Comparison of ENCODE assay signal across 36 mouse cellular contexts in the genomic region with DNA sequence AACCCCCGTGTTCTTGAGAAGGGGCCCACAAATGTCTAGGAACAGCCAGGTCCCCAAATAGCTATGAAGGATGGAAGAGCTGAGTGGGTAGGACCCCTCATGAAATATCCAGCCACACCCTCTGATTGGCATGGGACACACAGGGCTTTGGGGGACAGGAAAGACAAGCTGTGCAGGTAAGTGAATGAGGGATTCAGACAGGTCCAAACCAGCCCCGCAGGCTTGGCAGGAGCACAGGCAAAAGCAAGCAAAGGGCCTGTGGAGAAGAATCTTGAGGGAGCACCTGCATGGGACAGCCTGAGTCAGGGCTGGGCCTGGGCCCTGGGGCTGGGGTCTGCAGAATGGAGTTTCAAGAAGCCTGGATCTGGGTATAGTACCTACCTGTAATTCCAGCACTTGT. TPM values are rescaled to one million over a fixed set of nuclear protein-coding genes. Genes with fewer than 3 reads are reported as not detected.
DNase-seq lines count a peak whose midpoint lies in the region; ATAC-seq and TF ChIP-seq lines count a peak whose summit lies in the region.
"Had no signal": no experiment of that assay in that cellular context is flagged by ENCODE, and none has a peak within 500 bp of the region (broad histone marks: within the 10 kb centered on the region; RNA-seq: fewer than 3 reads in every experiment).

No protein-coding gene starts in this region.

- no peaks in the 10 kb centered on the region for H3K9me3 ChIP-seq in midbrain, embryonic 11.5 days (ENCODE audit: control insufficient read depth, low read length)
- no peaks in the 10 kb centered on the region for H3K9me3 ChIP-seq in midbrain, postnatal 0 days (ENCODE audit: low read length)
- no peaks in the 10 kb centered on the region for H3K9me3 ChIP-seq in embryonic facial prominence, embryonic 15.5 days (replicated peaks)
- no peaks in the 10 kb centered on the region for H3K9me3 ChIP-seq in stomach, embryonic 14.5 days (ENCODE audit: control insufficient read depth, low read depth, low read length)
- H3K9me3 ChIP-seq: forebrain, embryonic 13.5 days; hindbrain, embryonic 13.5 days; liver, embryonic 13.5 days; neural tube, embryonic 15.5 days had no signal

- H3K4me1 ChIP-seq in midbrain, embryonic 11.5 days (ENCODE audit: control insufficient read depth, insufficient read depth, low read length), result no peaks in the 10 kb centered on the region
- no peaks in the 10 kb centered on the region for H3K4me1 ChIP-seq in midbrain, postnatal 0 days (ENCODE audit: insufficient read depth, low read length)
- peaks cover 13% of the 10 kb centered on the region; the same call in 1 of the 2 replicates for H3K4me1 ChIP-seq in embryonic facial prominence, embryonic 15.5 days
- no peaks in the 10 kb centered on the region for H3K4me1 ChIP-seq in stomach, embryonic 14.5 days (ENCODE audit: control insufficient read depth, insufficient read depth, low read length)
- H3K4me1 ChIP-seq in lung, adult 2 months (ENCODE audit: control insufficient read depth, insufficient read depth, low read length), result peaks cover 5% of the 10 kb centered on the region; the same call in 1 of the 2 replicates
- H3K4me1 ChIP-seq: forebrain, embryonic 13.5 days; hindbrain, embryonic 13.5 days; neural tube, embryonic 15.5 days had no signal

- TF ChIP-seq POLR2A in lung, adult 2 months (IDR thresholded peaks at IDR 0.05; ENCODE audit: borderline replicate concordance, extremely low read depth, low read depth, low read length), result no peak

- no peaks in the 10 kb centered on the region for H3K27me3 ChIP-seq in midbrain, embryonic 11.5 days (ENCODE audit: control insufficient read depth, insufficient read depth, low read length)
- no peaks in the 10 kb centered on the region for H3K27me3 ChIP-seq in midbrain, postnatal 0 days (ENCODE audit: insufficient read depth, low read length)
- H3K27me3 ChIP-seq in embryonic facial prominence, embryonic 15.5 days, result no peaks in the 10 kb centered on the region
- no peaks in the 10 kb centered on the region for H3K27me3 ChIP-seq in stomach, embryonic 14.5 days (ENCODE audit: control insufficient read depth, insufficient read depth, low read length)
- H3K27me3 ChIP-seq: forebrain, embryonic 13.5 days; hindbrain, embryonic 13.5 days; neural tube, embryonic 15.5 days had no signal

- DNase-seq in midbrain, embryonic 11.5 days (ENCODE audit: low spot score, missing footprints), result peak; percentile 4
- DNase-seq in midbrain, postnatal 0 days (ENCODE audit: low spot score), result no peak
- peak; percentile 62 to 68 for DNase-seq in urinary bladder, postnatal 36 days (ENCODE audit: low spot score in 2 of 2)
- DNase-seq in lung, adult 2 months, result no peak
- no peak for DNase-seq in thymus, adult 18-20 months
- DNase-seq: adrenal gland, postnatal 25 days; B cell, adult 2 months; cerebellum, adult 11-12 months; cerebellum, adult 9-11 months; gastrocnemius, postnatal 25 days; heart, adult 18-20 months; heart, postnatal 4 days; kidney, adult 9 months; kidney, postnatal 10 days; liver, embryonic 13.5 days; lung, adult 18-20 months; lung, postnatal 10 days; midbrain, embryonic 14.5 days; retina, postnatal 1 day; right cerebral cortex, postnatal 14 days had no signal

- H3K4me2 ChIP-seq in midbrain, embryonic 11.5 days, result no peak overlapping the region
- H3K4me2 ChIP-seq in midbrain, postnatal 0 days (ENCODE audit: low read depth, low read length, poor library complexity, severe bottlenecking), result no peak overlapping the region
- H3K4me2 ChIP-seq in embryonic facial prominence, embryonic 15.5 days (replicated peaks), result no peak overlapping the region
- H3K4me2 ChIP-seq in stomach, embryonic 14.5 days (replicated peaks; ENCODE audit: low read depth, low read length), result no peak overlapping the region
- H3K4me2 ChIP-seq: forebrain, embryonic 13.5 days; heart, embryonic 11.5 days; hindbrain, embryonic 13.5 days; liver, embryonic 13.5 days; neural tube, embryonic 15.5 days had no signal

- H3K4me3 ChIP-seq in midbrain, embryonic 11.5 days (ENCODE audit: low read depth, low read length), result no peak overlapping the region
- no peak overlapping the region for H3K4me3 ChIP-seq in midbrain, postnatal 0 days (ENCODE audit: low read depth, low read length)
- no peak overlapping the region for H3K4me3 ChIP-seq in embryonic facial prominence, embryonic 15.5 days (replicated peaks)
- H3K4me3 ChIP-seq in stomach, embryonic 14.5 days (ENCODE audit: low read depth, low read length), result no peak overlapping the region
- H3K4me3 ChIP-seq in lung, adult 2 months (replicated peaks; ENCODE audit: extremely low read depth, low read depth, low read length), result no peak overlapping the region
- H3K4me3 ChIP-seq: erythroblast, embryonic 14.5 days; forebrain, embryonic 13.5 days; hindbrain, embryonic 13.5 days; left cerebral cortex, adult 2 months; liver, embryonic 13.5 days; neural tube, embryonic 15.5 days had no signal

- no peak for TF ChIP-seq CTCF in midbrain, postnatal 0 days (IDR thresholded peaks at IDR 0.05)
- TF ChIP-seq CTCF in lung, adult 2 months (IDR thresholded peaks at IDR 0.05; ENCODE audit: insufficient read depth, low read length), result no peak

- H3K9ac ChIP-seq in midbrain, embryonic 11.5 days (ENCODE audit: low read length), result no peak overlapping the region
- no peak overlapping the region for H3K9ac ChIP-seq in midbrain, postnatal 0 days (replicated peaks; ENCODE audit: low read length, poor library complexity, severe bottlenecking)
- H3K9ac ChIP-seq in embryonic facial prominence, embryonic 15.5 days, result no peak overlapping the region
- no peak overlapping the region for H3K9ac ChIP-seq in stomach, embryonic 14.5 days (replicated peaks; ENCODE audit: low read depth, low read length)
- H3K9ac ChIP-seq: forebrain, embryonic 13.5 days; hindbrain, embryonic 13.5 days; liver, embryonic 13.5 days; neural tube, embryonic 15.5 days had no signal

- 86% methylated on average over 2 of the region's 2 CpGs for WGBS in midbrain, embryonic 11.5 days
- 81% methylated on average over 2 of the region's 2 CpGs for WGBS in midbrain, postnatal 0 days
- 66% methylated on average over 2 of the region's 2 CpGs for WGBS in embryonic facial prominence, embryonic 15.5 days
- WGBS in stomach, embryonic 14.5 days, result 62% methylated on average over 2 of the region's 2 CpGs
- WGBS in lung, adult 2 months, result 57% methylated on average over 2 of the region's 2 CpGs

- no peak overlapping the region for H3K27ac ChIP-seq in midbrain, embryonic 11.5 days (ENCODE audit: low read depth, low read length)
- H3K27ac ChIP-seq in midbrain, postnatal 0 days (ENCODE audit: low read depth, low read length), result no peak overlapping the region
- H3K27ac ChIP-seq in embryonic facial prominence, embryonic 15.5 days (replicated peaks), result peak overlapping the region; percentile 71
- peak overlapping the region; percentile 56; the same call in 1 of the 2 replicates for H3K27ac ChIP-seq in stomach, embryonic 14.5 days (ENCODE audit: low read length)
- H3K27ac ChIP-seq: forebrain, embryonic 13.5 days; hindbrain, embryonic 13.5 days; left cerebral cortex, adult 2 months; liver, embryonic 13.5 days; macrophage; neural tube, embryonic 15.5 days had no signal

- no peak for ATAC-seq in midbrain, embryonic 11.5 days (ENCODE audit: low FRiP score)
- ATAC-seq in midbrain, postnatal 0 days (ENCODE audit: low FRiP score), result no peak
- no peak for ATAC-seq in embryonic facial prominence, embryonic 15.5 days (ENCODE audit: insufficient number of reproducible peaks, low FRiP score, low TSS enrichment, low read depth)
- no peak for ATAC-seq in stomach, embryonic 14.5 days (ENCODE audit: insufficient number of reproducible peaks, insufficient read depth, low FRiP score, low read depth)
- ATAC-seq: forebrain, embryonic 13.5 days; intestine, postnatal 0 days had no signal

- no peaks in the 10 kb centered on the region for H3K36me3 ChIP-seq in midbrain, embryonic 11.5 days (ENCODE audit: control insufficient read depth, insufficient read depth, low read length)
- H3K36me3 ChIP-seq in midbrain, postnatal 0 days (ENCODE audit: insufficient read depth, low read length), result no peaks in the 10 kb centered on the region
- no peaks in the 10 kb centered on the region for H3K36me3 ChIP-seq in embryonic facial prominence, embryonic 15.5 days
- no peaks in the 10 kb centered on the region for H3K36me3 ChIP-seq in stomach, embryonic 14.5 days (ENCODE audit: control insufficient read depth, insufficient read depth, low read length)
- H3K36me3 ChIP-seq: hindbrain, embryonic 13.5 days; liver, embryonic 13.5 days; neural tube, embryonic 15.5 days had no signal

RNA-seq across cellular contexts. Expression of gene Sppl3, which starts 10.4 kb away (rescaled TPM):
- polyA plus RNA-seq in midbrain, embryonic 11.5 days (2014; fragmentation: Nextera tagmentation; extraction: Ambion mirVana), result 21.7 and 23.6 TPM in 2 replicates
- total RNA-seq in midbrain, postnatal 0 days (2014; rRNA removed), result 153 TPM in 2 replicates
- polyA plus RNA-seq in midbrain, postnatal 0 days (2015; fragmentation: Nextera tagmentation; extraction: Ambion mirVana), result 34.9 and 37.1 TPM in 2 replicates
- polyA plus RNA-seq in embryonic facial prominence, embryonic 15.5 days (2015; fragmentation: Nextera tagmentation; extraction: Ambion mirVana), result 20.9 and 24.9 TPM in 2 replicates
- polyA plus RNA-seq in stomach, embryonic 14.5 days (2014; fragmentation: Nextera tagmentation; extraction: Ambion mirVana), result 27.6 and 27.7 TPM in 2 replicates
- polyA plus RNA-seq in lung, adult 2 months (2012; rRNA removed), result 85.1 and 107 TPM in 2 replicates

RNA-seq across cellular contexts. Expression of gene Hnf1a, which starts 29.6 kb away (rescaled TPM):
- polyA plus RNA-seq in midbrain, embryonic 11.5 days (2014; fragmentation: Nextera tagmentation; extraction: Ambion mirVana), result not detected in 2 replicates
- total RNA-seq in midbrain, postnatal 0 days (2014; rRNA removed), result not detected in 2 replicates
- polyA plus RNA-seq in midbrain, postnatal 0 days (2015; fragmentation: Nextera tagmentation; extraction: Ambion mirVana), result 0.05 and 0.06 TPM in 2 replicates
- 0.07 TPM in 1 of 2 replicates, not detected in the other for polyA plus RNA-seq in embryonic facial prominence, embryonic 15.5 days (2015; fragmentation: Nextera tagmentation; extraction: Ambion mirVana)
- 7.1 and 7.7 TPM in 2 replicates for polyA plus RNA-seq in stomach, embryonic 14.5 days (2014; fragmentation: Nextera tagmentation; extraction: Ambion mirVana)
- 0.08 TPM in 1 of 2 replicates, not detected in the other for polyA plus RNA-seq in lung, adult 2 months (2012; rRNA removed)
- total RNA-seq: adrenal gland, adult 18-20 months; adrenal gland, postnatal 25 days; common myeloid progenitor, adult 5-6 weeks; gastrocnemius, adult 18-20 months; gastrocnemius, postnatal 25 days; heart, adult 18-20 months; heart, postnatal 4 days; layer of hippocampus, postnatal 10 days; left cerebral cortex, adult 2 months; left cerebral cortex, postnatal 25 days; megakaryocyte-erythroid progenitor cell, adult 5-6 weeks had no signal
- polyA plus RNA-seq: heart, embryonic 11.5 days; hindbrain, embryonic 13.5 days; macrophage; midbrain, embryonic 14.5 days had no signal

RNA-seq across cellular contexts. Expression of gene 2210016L21Rik, which starts 58.5 kb away (rescaled TPM):
- 43.5 and 46.3 TPM in 2 replicates for polyA plus RNA-seq in midbrain, embryonic 11.5 days (2014; fragmentation: Nextera tagmentation; extraction: Ambion mirVana)
- total RNA-seq in midbrain, postnatal 0 days (2014; rRNA removed), result 62.9 and 71.3 TPM in 2 replicates
- 189 and 225 TPM in 2 replicates for polyA plus RNA-seq in midbrain, postnatal 0 days (2015; fragmentation: Nextera tagmentation; extraction: Ambion mirVana)
- polyA plus RNA-seq in embryonic facial prominence, embryonic 15.5 days (2015; fragmentation: Nextera tagmentation; extraction: Ambion mirVana), result 61.8 and 69.0 TPM in 2 replicates
- 51.8 and 54.6 TPM in 2 replicates for polyA plus RNA-seq in stomach, embryonic 14.5 days (2014; fragmentation: Nextera tagmentation; extraction: Ambion mirVana)
- 15.9 and 16.6 TPM in 2 replicates for polyA plus RNA-seq in lung, adult 2 months (2012; rRNA removed)

Comparison
In these comparisons a context has a peak if more than half of its experiments do, and no peak if none do; other contexts are left out.
1. DNase-seq: peak in midbrain, embryonic 11.5 days (single experiment) and urinary bladder, postnatal 36 days (2 of 2); none in midbrain, postnatal 0 days (single experiment), lung, adult 2 months (single experiment) and thymus, adult 18-20 months (0 of 2).
2. H3K27ac ChIP-seq: peak in embryonic facial prominence, embryonic 15.5 days (single experiment) and stomach, embryonic 14.5 days (single experiment); none in midbrain, embryonic 11.5 days (single experiment) and midbrain, postnatal 0 days (single experiment).